Mouse (Mus musculus) ES-CJ7 (cell line): Measurements from ENCODE around the gene Prss50.
A peak's percentile ranks its signal among the peaks of the same experiment; 100 is the strongest.

Experiments used
- DNase-seq: peaks from one replicate; pipeline ENCODE4 v3.0.0; 2011; ENCODE audit warnings: low read depth, low spot score

Prss50 gene

DNA sequence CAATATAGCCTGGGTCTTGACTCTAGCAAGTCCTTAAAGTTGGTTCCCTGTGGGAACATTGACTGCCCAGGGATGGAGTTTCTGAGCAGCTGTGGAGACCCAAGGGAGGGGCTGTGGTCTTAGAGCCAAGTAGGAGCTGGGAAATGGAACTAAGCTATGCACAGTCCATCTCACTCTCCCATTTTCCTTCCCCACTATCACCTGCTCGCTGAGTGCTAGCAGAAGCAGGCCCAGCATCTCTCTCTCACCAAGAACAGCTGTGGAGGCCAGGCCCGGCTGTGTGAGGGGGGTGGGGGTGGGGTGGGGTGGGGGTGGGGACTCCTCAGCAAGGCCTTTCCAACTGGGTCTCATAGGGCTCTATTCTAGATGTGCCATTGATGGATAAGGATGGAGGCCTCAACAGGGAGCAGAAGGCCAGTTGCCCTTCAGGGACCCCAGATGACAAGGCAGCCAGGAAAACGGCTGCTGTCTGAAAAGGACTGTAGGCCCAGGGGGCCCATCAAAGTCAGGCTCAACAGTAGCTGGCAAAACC is 17.0 kb downstream of the Prss50 start:
- DNase-seq = no peak

DNA sequence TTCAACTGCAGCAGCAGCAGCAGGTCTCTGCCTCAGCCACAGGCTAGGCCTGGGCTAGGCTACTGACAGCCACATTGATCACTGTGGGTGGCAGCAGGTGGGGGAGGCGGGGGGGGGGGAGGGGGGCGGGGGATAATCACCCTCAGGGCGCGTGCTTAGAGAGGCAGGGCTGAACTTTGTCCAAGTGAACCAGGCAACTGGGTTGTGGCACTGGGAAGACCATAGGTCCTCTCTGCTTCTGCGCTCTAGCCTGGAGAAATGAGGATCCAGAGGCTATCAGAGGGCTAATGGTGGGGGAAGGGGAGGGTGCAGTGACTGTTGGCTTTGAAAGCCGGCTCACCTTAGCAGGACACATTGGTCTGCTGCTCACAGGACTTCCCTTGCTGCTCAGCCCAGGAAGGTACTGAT is 17.5 kb downstream of the Prss50 start:
- DNase-seq = no peak

DNA sequence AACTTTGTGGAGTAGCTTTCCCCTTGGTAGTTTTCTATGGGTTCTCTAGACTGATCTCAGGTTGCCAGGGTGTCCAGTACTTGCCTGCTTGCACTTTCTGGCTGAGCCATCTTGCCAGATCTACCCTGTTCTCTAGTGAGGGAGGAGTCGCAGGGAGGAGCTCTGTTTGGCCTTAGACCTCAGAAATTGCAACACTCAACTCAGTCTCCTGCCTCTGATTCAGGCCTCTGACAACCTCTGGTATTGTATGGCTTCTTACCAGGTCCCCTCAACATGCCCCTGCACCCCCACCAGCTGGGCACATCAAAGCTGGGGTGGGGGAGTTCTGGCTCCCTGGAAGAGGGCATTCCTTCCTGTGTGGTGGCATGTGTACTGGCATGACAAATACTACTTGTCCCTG is 19.6 kb downstream of the Prss50 start:
- DNase-seq = no peak

DNA sequence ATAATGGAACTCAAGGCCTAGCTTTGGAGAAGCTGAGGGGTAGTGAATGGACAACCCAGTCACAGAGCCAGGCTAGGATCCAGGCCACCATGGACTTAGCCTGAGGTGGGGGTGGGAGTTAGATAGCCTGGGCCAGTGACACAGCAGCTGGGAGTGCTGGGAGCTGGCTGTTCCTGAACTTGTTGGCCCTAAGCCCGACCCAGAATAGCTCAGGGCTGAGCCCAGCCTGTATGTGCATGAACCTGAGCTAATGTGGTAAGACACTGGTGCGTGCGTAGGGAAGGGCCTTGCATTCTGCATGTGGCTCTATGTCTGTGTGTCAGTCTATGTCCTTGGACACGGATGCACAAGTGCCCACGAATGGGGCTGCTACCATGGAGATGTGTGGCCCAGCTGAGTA is 20.1 kb downstream of the Prss50 start:
- no peak for DNase-seq

DNA sequence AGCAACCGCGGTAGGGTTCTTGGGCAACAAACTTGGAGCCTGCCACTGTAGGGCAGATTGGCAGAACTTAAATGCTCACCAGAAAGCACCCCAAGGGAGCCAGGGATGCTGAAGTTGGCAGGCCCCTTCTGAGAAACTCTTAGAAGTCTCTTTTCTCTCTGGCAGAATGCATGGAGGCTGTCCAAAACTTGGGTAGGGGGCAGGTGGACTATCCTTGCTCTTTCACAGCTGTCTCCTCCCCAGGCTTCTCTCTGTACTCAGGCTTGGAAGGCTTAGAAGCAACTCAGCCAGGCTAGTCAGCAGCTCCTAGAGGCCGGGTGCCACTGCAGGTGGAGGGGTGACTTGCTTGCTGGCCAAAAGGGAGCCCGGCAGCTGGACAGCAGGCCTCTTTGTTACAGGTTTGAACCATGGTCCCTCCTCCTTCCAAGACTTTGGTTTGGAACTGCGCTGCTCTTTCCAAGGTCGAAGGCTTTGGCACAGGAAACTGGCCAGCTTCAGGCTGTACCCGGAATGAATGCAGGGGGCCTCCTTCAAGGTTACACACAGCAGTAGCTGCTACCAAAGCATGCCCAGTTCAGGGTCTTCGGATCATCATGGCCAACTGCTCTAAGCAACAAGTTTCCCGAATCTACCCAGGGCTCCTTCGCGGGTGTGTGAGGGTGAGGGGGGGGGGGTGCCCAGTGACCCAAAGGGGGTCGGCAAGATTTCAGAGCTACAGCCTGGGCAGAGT is 21.6 kb downstream of the Prss50 start, which contains the start of gene Als2cl:
Gene Als2cl, plus strand, starts transcription at position 680 of the 730 bp plus-strand sequence.
- no peak for DNase-seq

DNA sequence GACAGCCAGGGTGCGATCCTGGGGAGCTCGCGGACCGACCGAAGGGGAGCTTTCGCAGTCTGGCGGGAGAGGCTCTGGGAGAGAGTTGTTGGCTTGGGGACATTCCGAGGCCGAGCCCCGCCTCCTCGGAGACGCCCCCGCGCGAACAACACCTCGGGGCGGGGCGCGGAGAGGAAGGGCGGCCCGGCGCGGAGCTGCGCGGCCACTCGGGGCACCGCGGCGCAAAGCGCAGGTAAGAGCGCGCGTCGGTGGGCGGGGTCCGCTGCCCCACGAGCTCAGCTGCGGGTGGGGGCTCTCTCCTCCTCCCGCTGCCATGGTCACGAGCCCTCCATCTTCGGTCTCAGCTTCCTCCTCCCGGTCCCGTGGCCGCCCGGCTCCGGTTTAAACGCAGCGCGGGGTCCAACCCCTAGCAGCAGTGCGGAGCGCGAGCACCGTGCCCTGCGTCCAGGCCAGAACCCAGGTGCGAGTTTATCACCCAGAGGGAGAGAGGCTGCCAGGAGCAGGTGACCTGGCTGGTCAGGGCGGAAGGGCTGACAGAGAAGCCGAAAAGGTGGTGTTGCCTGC is 22.3 kb downstream of the Prss50 start, which contains the start of gene Tmie:
Gene Tmie, minus strand, starts transcription at position 116 of the 564 bp plus-strand sequence.
- peak; percentile 64 for DNase-seq

DNA sequence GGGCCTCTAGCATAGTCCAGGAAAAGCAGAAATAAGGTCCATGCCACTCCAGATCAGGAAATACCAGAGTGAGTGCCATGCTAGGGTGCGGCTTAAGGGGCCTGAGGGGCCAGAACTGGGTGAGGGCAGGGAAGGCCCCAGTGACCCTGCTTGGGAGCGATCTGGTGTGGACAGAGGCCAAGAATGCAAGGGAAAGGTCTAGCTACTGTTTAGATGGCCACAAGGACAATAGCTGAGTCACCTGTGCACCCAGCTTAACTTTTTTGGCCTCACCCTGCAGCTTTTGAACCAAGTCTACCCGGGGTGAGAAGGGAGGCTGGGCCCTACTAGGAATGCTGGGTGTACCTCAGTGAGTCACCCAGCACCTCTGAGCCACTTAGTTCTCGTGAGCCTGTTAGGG is 23.0 kb downstream of the Prss50 start:
- no peak for DNase-seq

DNA sequence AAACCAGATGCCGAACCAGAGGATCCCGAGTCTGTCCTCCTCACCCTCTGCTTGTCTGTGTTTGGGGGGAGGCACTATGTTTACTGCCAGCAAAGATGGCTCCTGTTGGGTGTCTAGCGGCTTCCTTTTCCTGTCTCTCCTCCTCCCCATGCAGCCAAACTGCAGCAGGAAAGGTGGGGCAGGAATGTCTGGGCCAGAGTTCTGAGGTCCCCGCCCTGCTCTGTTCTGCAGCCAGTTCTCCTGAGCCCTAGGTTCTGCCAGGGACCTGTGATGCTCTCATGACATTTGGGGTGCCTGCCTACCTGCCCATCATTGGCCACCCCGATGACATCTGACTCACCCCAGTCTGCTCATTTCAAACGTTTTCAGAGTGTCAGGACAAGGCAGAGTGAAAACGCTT is 24.2 kb downstream of the Prss50 start:
- no peak for DNase-seq

DNA sequence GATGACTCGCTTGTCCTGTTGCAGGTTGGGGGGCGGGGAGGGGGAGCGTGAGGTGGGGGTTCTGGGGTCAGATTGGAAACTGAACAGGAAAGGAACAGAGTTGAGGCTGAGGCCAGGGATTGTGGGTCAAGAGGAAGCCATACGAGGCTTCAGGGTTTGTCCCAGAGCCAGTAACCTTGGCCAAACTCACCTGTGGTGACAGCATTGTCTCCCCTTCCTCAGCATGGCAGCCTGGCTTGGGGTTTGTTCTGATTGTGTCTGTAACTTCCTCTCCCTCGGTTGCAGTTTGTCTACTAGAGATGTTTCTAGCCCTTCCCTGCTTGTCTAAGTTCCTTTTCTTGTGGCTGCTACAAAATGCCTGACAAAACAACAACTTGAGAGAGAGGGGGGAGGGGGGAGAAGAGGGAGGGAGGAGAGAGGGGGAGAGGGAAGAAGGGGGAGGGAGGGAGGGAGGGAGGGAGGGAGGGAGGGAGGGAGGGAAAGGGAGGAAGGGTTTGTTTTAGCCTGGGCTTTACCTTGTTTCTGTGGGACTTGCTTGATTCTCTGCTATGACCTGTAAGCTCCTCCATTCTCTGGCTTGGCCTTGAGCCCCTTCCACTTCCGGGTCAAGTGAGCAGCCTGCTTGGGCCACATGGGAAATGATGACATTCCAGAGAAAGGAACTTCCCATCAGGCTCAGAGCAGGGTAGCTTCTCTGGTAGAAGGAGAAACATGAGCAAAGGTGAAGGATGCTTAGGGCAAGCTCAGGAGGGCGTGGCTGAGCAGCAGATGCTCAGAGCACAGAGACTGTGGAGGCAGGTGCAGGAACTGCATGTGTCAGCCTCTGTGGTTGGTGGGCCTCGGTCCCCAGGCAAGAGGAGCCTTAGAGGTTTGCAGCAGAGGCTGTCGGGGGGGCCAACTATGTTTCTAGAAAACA is 29.9 kb downstream of the Prss50 start:
- peak; percentile 75 for DNase-seq

DNA sequence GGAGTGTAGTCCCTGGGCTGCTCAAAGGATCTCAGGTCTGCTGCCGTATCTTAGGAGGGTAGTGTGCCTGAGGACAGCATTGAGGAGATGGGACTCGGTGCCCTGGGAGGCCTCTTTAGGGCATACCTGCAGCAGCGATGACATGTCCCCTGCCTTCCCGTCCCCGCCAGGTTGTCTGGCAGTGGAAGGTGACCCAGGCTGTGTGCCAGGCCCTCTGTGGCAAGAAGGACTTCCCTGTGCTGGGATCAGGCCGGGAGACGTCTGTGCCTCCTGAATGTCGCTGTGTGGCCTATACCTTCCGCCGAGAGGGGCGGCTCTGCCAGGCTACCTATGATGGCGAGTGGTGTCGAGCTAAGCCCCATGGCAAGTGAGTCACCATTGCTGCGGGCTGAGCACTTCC is 31.2 kb downstream of the Prss50 start:
- DNase-seq = no peak

DNA sequence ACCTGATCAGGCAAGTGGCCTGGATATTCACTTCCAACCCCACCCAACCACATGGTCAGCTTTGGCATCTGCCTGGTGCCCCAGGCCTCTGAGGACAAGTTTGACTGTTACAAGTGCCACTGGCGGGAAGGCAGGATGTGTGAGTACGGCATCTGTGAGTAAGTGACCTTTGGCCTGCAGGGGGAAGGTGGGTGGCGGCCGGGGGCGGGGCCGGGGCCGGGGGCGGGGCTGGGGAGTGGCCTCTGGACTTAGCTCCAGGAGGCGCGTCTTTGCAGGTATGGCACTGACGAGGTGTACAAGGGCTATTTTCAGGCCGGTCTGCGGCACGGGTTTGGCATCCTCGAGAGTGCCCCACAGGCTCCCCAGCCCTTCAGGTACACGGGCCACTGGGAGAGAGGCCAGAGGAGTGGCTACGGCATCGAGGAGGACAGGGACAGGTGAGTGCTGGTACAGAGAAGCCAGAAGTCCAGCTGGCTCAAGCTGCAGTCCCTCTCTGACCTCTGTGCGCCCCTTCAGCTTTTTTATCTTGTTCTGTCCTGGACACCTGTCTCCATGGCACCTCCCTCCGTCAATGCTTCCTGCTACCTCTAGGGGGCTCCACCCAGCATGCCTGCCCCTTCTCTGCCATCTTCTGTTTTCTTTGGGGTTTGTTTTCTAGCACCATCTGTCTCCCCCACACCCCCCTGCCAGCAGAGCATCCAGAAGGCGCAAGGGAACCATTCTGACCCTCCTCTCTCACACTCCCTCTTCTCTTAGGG is 32.4 kb downstream of the Prss50 start:
- DNase-seq = peak; percentile 46

DNA sequence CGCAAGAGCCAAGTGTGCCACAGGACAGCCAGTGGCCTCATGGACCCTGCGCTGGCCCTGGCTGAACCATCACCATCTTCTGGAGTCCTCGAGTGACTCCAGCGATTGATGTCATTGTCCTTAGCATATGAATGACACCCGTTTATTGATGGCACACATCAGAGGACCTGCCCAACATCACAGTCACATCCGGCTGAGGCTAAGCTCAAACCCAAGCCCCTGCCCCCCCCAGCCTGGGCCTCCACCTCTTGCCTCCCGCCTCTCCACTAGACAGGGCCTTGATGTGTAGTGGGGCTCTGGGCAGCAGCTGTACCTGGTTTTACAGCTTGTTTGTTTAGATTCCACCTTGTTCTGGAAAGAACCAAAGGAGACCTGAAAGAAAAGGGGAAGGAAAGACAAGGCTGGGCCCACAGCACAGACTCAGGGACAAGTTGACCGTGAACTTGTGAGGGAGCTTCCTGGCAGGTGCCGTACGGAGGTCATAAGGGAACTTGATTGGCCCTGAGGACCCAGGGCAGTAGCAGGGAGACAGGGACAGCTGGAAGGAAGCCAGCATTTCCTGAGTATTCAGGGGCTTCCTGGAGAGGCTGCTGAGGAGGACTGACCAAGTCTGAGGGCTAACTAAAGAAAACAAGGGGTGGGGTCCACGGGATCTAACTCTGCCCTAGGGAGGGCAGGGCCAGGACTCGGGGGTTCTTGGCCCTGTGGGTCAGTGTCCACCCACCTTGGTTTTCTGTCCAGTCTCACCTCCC is 33.5 kb downstream of the Prss50 start:
- DNase-seq = no peak

DNA sequence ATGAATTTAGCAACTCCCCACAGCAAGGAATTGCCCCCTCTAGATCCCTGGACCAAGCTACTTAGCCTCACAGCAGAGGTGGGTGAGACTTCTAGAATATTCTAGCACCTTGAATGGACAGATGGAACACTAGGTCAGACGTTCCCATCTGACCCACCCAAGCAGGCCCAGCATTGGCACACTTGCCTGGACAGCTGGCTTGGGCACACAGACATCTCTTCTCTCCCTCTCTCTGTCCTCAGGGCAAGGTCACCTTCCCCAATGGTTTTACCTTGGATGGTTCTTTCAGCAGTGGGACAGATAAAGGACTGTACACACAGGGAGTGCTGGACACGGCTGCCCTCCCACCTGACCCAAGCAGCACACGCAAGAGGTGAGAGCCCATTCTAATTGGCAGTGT is 34.8 kb downstream of the Prss50 start:
- DNase-seq = no peak

DNA sequence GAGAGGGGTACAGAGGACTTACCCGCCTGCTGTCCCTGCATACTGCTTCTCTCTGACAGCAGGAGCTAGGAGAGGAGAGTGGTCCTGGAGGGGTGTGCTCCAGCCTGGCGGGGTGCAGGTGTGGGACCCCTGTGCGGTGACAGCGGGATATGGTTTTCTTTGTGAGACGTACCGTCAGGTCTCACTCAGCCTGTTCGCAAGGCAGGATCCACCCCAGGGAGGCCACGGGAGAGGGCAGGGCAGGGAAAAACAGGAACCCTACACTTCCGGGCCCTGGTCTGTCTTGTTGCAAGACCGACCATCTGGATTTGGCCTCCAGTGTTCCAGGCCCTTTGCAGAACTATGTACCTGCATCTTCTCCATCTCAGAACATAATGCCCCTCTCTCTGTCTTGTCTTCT is 35.7 kb downstream of the Prss50 start:
- DNase-seq = no peak

DNA sequence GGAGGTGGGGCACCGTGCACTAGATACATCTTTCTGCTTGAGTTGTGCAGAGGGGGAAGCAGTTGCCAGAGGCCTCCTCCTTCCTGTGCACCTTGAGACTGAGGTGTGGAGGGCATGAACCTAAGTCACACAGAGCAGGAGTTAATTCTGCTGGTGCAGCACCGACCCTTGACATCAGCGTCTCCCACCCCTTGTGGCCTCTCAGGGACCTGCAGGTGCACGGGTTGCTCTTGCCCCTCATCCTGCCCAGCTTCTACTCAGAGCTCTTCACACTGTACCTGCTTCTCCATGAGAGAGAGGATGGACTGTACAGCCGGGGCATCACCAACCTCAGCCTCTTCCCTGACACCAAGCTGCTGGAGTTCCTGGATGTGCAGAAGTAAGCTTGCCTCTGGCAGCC is 37.7 kb downstream of the Prss50 start:
- DNase-seq = no peak

DNA sequence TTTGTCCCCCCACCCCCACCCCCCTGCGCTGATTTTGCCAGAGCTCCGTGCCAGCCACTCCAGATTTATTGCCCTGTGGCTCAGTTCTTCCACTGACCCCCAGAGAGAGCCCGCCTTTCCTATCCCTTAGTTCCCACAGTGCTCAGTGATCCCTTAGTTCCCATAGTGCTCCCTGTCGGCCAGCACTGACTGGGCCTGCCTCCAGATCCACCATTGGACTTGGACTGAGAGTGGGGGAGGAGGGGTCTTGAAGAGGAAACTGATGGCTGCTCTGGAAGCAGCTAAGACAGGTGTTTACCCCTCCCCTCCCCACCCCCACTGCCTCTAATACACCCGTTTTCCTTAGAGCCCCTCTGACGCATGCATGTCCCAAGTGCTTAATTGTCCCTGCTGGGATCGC is 38.2 kb downstream of the Prss50 start:
- DNase-seq = no peak

DNA sequence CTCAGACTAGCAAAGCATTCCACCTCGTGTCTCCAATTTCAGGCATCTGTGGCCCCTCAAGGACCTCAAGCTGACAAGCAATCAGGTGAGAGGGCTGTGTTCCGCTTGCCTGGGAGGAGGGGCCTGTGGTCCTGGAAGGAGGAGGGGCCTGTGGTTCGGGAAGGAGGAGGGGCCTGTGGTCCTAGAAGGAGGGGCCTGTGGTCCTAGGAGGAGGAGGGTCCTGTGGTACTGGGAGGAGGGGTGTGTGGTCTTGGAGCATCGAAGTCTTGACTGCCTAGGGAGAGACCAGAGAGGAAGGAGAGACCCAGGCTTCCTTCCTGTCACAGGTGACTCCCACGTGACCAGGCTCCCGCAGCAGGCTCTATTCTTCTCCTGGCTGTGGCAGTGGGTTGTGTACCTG is 38.8 kb downstream of the Prss50 start:
- peak; percentile 78 for DNase-seq

DNA sequence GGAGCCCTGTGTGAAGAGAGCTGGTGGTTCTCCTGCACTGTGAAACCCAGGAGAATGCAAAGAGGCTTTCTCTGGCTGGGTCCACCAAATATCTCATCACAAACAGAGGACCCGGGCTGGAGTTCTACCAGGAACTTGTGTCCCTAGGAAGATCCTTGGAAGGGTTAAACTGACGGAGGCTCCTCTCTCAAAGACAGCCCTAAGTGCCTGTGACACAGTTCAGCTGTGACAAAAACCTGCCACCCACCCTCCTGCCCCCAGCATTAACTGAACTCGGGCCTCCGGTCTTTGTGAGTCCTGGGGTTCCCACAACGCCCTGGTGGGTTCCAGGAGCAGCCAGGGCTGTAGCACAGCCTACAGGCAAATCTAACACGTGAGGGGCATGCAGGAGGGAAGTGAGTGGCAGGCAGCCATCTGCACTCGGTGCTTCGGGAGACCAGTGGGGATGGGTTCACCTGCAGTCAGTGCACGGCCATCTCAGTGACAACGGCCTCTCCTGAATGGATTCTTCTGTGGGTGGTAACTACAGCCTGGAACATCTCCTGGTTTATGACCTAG is 41.8 kb downstream of the Prss50 start:
- DNase-seq = no peak

DNA sequence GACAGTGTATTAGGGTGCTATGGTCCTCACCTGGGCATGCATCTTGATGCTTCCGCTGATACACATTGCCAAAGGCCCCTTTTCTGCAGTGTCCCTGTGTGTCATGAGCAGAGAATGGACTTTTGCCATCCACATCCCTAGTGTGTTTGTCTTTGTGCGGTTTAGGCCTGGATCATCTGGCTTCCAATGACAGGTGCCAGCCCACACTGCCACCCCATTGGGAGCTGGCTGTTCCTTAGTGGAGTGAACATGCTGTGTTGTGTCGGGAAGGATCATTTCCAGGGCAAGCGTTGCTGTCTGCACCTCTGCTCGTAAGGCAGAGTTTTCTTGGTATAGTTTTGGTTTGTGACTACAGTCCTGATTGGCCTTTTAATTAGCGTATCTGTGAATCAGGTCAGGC is 43.4 kb downstream of the Prss50 start:
- DNase-seq = no peak

DNA sequence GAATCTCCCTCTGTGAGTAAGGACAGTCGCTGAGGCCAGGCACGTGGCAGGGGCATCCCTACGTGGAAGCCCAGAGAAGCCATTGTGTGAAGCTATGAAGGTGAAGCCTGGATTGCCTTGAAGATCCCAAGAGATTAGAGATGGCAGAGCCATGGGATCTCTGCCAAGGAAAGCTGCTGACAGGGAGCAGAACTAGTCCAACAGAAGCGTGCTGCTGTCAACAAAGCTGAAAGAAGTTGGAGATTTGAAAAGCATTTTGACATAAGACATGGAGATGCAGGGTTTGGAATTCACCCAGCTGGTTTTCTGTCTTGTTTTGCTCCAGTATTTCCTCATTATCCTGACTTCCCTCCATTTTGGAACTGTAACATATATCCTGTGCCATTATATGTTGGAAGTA is 44.5 kb downstream of the Prss50 start:
- no peak for DNase-seq
